Mouse (Mus musculus): ENCODE results near the gene Atg101.

DNA sequence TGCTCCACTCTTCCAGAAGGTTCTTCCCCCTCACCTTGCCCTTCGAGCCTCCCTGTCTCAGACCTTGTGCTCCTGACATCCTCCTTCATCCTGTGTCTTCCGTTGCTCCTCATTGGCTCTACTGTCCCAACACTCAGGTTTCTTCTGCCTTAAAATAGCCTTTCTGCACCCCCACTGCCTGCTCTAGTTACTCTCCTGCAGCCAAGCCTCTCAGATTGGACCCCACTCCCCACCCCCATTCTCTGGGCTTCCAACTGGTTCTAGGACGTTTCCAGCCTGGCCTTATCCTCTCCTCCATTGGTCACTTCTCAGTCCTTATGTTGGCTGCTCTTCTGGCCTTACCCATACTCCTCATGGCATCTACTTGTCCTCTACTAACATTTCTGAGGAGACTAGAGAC, 18.1 kb downstream of the Atg101 start:
- no peak for TF ChIP-seq CTCF (IDR thresholded peaks at IDR 0.05; ENCODE audit: low read depth)
- TF ChIP-seq EP300 (optimal IDR thresholded peaks at IDR 0.05): no peak
